Mouse (Mus musculus) ES-CJ7 (cell line): ENCODE data around the gene Aars2.

Source experiments
- DNase-seq: peaks from one replicate; pipeline ENCODE4 v3.0.0; 2011; ENCODE audit warnings: low read depth, low spot score

Aars2 gene

GRCm38 (mm10) chr17:45557246-45557824, 50.7 kb downstream of the Aars2 start:
- no peak for DNase-seq

- no peak for DNase-seq
These were observed 51.6 kb downstream of the Aars2 start for GRCm38 (mm10) chr17:45557998-45558862.

GRCm38 (mm10) chr17:45559732-45560525, 53.3 kb downstream of the Aars2 start:
- no peak for DNase-seq

- DNase-seq: no peak
These were observed 56.6 kb downstream of the Aars2 start for GRCm38 (mm10) chr17:45563216-45563615.

GRCm38 (mm10) chr17:45563655-45564530, 57.3 kb downstream of the Aars2 start, which contains the start of gene Slc35b2:
Slc35b2 (plus strand) TSS chr17:45563874.
- peak; percentile 93 for DNase-seq

- peak; percentile 64 for DNase-seq
These were observed 58.0 kb downstream of the Aars2 start for GRCm38 (mm10) chr17:45564531-45565084.

- no peak for DNase-seq
These were observed 58.5 kb downstream of the Aars2 start for GRCm38 (mm10) chr17:45565103-45565502.

- DNase-seq: no peak
These were observed 59.4 kb downstream of the Aars2 start for GRCm38 (mm10) chr17:45566031-45566359.

- DNase-seq: peak; percentile 64
These were observed 59.9 kb downstream of the Aars2 start for GRCm38 (mm10) chr17:45566360-45567161.

- peak; percentile 75 for DNase-seq
These were observed 60.5 kb downstream of the Aars2 start for GRCm38 (mm10) chr17:45567162-45567601.

- no peak for DNase-seq
These were observed 62.3 kb downstream of the Aars2 start for GRCm38 (mm10) chr17:45568990-45569389.

- DNase-seq: no peak
These were observed 63.4 kb downstream of the Aars2 start for GRCm38 (mm10) chr17:45569999-45570398.
